Mouse (Mus musculus) spleen, postnatal 0 days (tissue): ENCODE results near the gene Il5. TPM values are rescaled to one million over a fixed set of nuclear protein-coding genes. Genes with fewer than 3 reads are reported as not detected.

ENCODE experiments used
- polyA plus RNA-seq: library from polyadenylated mRNA; unstranded; fragments of >200 nt; fragmentation: Nextera tagmentation; extraction: Ambion mirVana; gene quantifications from 2 replicates; pipeline ENCODE4 v1.2.1, GENCODE M21; 2015

Il5 gene
- polyA plus RNA-seq: not detected in 2 replicates

DNA sequence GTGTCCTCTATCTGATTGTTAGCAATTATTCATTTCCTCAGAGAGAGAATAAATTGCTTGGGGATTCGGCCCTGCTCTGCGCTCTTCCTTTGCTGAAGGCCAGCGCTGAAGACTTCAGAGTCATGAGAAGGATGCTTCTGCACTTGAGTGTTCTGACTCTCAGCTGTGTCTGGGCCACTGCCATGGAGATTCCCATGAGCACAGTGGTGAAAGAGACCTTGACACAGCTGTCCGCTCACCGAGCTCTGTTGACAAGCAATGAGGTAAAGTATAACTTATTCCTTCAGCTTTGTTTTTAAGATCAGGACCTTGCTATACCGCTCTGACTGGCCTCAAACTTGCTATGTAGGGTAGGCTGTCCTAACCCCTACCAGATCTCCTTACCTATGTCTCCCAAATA is at the start of gene Il5:
Il5 (plus strand) TSS at position 80 of the 400 bp plus-strand sequence.

DNA sequence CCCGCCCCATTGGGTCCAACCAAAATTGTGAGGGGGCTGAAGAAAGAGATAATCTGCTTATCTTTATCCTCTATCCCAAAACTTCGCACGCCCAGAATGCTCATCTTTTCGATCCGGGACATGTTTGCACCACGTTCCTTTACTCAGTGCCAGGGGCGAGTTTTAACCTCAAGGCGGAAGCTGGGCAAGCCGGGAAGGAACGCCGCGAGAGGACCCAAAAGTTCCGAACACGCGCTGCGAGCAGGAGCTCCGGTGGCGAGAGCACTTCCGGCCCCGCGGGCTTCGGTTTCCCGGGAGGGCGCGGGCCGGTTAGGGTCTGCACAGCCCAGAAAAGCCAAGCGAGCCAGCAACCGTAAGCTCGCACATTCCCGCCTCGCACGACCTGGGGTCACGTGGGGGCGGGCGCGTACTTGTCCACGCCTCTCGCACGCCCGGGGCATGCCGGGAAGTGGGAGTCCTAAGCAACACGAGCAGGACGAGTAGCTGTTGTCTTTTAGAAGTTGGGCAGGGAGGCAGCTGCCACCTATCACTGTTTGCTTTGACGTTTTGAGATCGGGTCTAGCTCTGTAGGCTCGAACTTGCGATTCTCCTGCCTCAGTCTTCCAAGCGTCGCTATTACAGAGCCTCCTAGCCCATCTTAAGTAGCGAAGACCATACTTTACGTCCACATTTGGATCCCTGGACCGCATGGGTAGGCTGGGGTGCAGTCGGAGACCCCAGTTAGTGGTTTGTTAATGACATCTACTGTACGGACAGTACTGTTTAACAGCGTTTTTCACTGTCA is 13.5 kb upstream of the Il5 start, which contains the start of gene Rad50:
Rad50 (minus strand) TSS at position 386 of the 784 bp plus-strand sequence.

GRCm38 (mm10) chr11:53769760-53770124 is 49.1 kb downstream of the Il5 start, which contains the start of gene Irf1:
TSS of gene Irf1 (plus strand) at chr11:53770014.

GRCm38 (mm10) chr11:53773087-53773486 is 52.5 kb downstream of the Il5 start, which contains the start of gene Gm17334:
TSS of gene Gm17334 (minus strand) at chr11:53773187.

Other genes with a start within 250 kb of the Il5 start
- 0.87 and 1.1 TPM in 2 replicates for gene Gm9945, start 240.6 kb upstream of the Il5 start, polyA plus RNA-seq
- gene Sowaha, start 240.5 kb upstream of the Il5 start, polyA plus RNA-seq: 15.1 and 15.2 TPM in 2 replicates
- gene Sept8, start 201.5 kb upstream of the Il5 start, polyA plus RNA-seq: 27.8 and 29.4 TPM in 2 replicates
- 18.1 and 19.0 TPM in 2 replicates for gene Kif3a, start 153.4 kb upstream of the Il5 start, polyA plus RNA-seq
- 2.4 and 3.7 TPM in 2 replicates for gene Il4, start 102.1 kb upstream of the Il5 start, polyA plus RNA-seq
- not detected in 2 replicates for gene Il13, start 86.1 kb upstream of the Il5 start, polyA plus RNA-seq
- 28.2 and 30.8 TPM in 2 replicates for gene Rad50, start 13.5 kb upstream of the Il5 start, polyA plus RNA-seq
- 20.1 and 23.4 TPM in 2 replicates for gene Irf1, start 49.2 kb downstream of the Il5 start, polyA plus RNA-seq
- 0.63 and 0.76 TPM in 2 replicates for gene Gm17334, start 52.4 kb downstream of the Il5 start, polyA plus RNA-seq
- gene Gm12216, start 138.5 kb downstream of the Il5 start, polyA plus RNA-seq: 3.7 and 3.9 TPM in 2 replicates
- 3.8 and 5.1 TPM in 2 replicates for gene Slc22a5, start 170.9 kb downstream of the Il5 start, polyA plus RNA-seq